Mouse (Mus musculus) urinary bladder, postnatal 36 days (tissue): ENCODE data around the gene Mpzl1.

Experiments
- DNase-seq, 2 experiments: peaks; one replicate each; pipeline ENCODE4 v3.0.0; 2022; ENCODE audit warnings: low spot score in 2 of 2, mixed read lengths in 1 of 2

Mpzl1 gene

DNA sequence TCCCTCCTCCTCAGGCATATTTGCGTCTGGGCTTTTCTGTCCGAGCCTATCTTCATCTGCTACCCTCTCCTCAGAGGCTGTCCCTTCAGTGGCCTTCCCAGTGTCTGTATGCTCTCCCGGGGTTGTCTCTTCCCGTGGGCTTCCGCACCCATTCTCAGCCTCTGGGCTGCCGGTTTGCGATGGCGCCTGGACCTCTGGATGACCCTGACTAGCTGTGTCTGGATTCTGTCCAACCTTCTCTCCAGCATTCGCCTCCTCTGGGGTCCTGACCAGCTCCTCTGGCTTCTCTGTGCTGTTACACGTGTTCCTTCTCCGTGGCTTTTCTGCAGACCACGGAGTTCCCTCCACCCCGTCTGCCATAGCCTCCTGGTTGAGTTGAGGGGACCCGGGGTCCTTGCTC, 21.1 kb upstream of the Mpzl1 start:
- no peak for DNase-seq

- DNase-seq: no peak
These were observed 20.7 kb upstream of the Mpzl1 start for GRCm38 (mm10) chr1:165655022-165655421.

DNA sequence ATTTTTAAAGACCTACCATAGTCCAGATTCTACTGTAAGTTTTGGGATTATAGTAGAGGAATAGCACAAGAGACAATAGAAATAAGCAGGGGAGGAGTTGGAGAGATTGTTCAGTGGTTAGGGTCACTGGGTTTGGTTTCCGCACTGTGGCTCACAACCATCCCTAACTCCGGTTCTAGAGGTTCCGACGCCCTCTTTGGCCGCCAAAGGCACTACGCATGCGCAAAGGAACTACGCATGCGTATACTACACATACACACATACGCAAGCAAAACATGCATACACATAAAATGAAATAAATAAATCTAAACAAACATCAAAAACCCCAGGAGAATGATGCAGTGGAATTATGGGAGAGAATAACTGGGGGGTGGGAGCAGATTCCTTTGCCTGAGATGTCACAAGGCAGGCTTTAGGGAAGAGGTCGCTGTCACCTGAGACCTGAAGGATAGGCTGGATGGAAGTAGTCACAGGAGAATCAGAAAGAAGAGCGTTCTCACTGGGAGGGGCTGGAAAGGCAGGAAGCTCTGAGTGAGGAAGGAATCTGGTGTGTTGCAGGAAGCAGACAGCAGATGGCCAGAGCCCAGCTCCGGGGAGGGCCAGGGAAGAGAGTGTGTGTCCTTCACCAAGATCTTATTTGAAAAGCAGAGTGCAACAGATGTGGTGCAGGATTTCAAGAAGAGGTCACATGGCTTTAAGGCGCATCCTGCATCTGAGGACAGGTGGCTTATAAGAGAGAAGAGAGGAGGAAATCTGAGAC, 19.0 kb upstream of the Mpzl1 start:
- no peak for DNase-seq

- no peak for DNase-seq
These were observed 18.2 kb upstream of the Mpzl1 start for GRCm38 (mm10) chr1:165652507-165652906.

GRCm38 (mm10) chr1:165651158-165651557, 16.8 kb upstream of the Mpzl1 start:
- DNase-seq: no peak

DNA sequence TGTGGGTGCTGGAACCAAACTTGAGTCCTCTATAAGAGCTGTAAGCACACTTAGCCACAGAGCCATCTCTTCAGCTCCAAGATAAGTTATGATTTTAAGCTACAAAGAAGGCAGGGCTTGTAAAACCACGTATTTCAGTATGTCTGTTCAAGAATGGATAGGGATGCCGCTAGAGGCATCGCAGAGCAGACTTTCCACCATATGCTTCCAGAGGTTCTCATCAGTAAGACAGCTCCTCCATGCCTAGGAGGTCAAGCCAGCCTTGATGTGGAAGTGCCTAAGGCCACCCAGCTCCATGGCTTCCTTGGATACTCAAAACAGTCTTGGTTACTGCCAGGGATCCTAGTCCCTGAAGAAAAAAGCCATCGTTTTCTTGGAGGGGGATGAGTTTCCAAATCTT, 10.8 kb upstream of the Mpzl1 start:
- DNase-seq: no peak

GRCm38 (mm10) chr1:165643735-165644134, 9.4 kb upstream of the Mpzl1 start:
- DNase-seq: no peak

DNA sequence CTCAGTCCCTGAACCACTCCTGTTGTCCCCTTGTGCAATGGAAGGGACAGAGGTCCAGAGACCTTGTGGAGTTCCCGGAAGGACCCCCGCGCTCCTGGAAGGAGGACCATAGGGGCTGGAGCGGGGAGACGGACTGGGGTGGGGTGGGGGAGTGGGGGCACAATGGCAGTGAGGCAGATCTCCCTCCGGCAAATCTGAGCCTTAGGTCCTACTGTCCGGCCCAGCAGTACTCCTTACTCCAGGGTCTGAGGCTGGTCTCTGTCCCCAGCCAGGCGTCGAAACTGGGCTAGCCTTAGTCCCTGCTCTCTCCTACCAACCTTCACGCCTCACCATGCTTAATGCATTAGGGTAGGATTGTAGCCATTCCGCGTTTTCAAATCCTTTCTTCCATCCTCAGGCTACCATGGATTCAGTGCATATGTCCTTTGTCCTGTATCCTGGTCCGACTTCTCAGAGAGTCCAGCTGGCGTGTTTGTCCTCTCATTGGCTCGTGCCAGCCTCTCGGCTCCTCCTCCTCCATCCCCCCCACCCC, 8.5 kb upstream of the Mpzl1 start:
- peak in 1 of 2 experiments; percentile 27 for DNase-seq

DNA sequence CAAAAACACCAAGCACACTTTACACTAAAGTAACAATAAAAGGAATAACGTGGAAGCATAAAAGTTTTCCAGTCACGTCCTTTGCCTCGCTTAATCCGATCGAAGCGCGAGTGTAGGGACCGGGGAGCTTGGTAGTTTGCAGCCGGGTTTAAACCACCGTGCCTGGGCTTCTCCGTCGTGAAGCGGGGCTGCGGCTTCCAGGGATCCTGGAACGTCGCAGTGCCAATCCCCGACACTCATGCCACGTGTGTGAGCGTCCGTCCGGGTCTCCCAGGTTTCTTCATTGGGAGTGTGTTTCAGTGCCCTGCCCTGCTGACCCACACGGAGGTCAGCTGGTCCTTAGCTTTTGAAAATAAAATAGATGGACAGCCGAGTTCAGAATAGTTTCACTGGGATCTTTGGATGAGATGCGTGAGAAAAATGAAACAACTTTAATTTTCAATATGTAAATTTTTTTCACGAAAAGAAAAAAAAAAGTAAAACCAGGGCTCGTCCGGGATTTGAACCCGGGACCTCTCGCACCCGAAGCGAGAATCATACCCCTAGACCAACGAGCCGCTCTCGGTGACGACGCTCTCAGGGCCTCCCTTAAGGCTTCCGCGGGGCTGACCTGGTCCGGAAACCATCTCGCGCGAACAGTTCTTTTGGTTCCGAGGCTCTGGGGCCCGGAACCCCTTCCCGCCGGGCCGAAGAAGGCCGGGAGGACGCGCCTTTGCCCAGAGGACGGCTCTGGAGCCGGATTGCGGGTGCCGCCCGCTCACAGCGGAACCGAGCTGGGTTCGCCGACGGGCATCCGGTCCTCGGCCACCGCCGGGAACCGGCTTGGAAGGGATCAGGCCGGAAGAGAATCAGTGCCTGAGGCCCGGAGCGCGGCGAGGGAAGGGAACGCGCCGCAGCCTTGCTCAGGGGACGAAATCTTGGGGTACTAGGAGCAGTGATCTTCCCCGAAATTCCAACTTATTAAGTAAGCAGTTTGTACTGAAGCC, 7.7 kb upstream of the Mpzl1 start:
- peak; percentile 90 to 93 for DNase-seq

DNA sequence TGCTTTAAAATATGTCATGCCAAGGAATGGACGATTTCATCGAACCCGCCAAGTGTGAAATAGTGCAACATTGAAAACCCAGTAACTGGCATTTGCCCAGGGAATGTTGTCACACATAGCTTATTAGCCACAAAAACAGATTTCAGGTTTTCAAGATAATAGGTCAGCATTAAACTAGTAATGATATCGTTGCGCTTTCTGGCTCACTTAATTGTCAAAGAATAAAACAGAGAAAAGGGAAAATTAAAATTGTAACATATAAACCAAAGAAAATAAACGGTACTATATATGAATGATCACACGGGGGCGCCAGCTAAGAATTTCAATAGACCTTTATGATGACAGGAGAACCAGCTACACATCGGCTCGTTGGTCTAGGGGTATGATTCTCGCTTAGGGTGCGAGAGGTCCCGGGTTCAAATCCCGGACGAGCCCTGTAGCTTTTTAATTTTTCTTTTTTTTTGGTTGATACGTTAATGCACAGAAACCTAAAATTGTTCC, 7.0 kb upstream of the Mpzl1 start:
- DNase-seq: peak; percentile 61 to 78

- no peak for DNase-seq
These were observed 2.0 kb upstream of the Mpzl1 start for GRCm38 (mm10) chr1:165636289-165636688.

GRCm38 (mm10) chr1:165635055-165635897, 938 bp upstream of the Mpzl1 start:
- no peak for DNase-seq

- DNase-seq: no peak
These were observed 993 bp downstream of the Mpzl1 start for GRCm38 (mm10) chr1:165633345-165633744.

GRCm38 (mm10) chr1:165631136-165631535, 3.2 kb downstream of the Mpzl1 start:
- DNase-seq: no peak

- DNase-seq: no peak
These were observed 4.4 kb downstream of the Mpzl1 start for GRCm38 (mm10) chr1:165629975-165630374.

- DNase-seq: no peak
These were observed 5.7 kb downstream of the Mpzl1 start for GRCm38 (mm10) chr1:165628603-165629002.

- DNase-seq: no peak
These were observed 8.4 kb downstream of the Mpzl1 start for GRCm38 (mm10) chr1:165625896-165626295.

DNA sequence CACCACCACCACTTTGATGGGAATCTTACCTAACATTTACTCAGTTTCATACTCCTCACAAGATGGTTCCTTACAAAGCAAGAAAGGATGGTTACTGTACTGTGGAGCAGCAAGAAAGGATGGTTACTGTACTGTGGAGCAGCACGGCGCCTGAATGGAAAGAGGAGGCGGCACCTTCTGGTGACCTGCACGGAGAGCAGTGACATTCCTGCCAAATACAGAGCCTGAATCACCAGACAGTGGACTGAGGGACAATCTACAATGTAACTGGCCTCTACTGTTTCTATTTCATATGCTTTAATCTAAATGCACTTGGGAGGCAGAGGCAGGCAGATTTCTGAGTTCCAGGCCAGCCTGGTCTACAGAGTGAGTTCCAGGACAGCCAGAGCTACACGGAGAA, 9.3 kb downstream of the Mpzl1 start:
- DNase-seq: no peak

DNA sequence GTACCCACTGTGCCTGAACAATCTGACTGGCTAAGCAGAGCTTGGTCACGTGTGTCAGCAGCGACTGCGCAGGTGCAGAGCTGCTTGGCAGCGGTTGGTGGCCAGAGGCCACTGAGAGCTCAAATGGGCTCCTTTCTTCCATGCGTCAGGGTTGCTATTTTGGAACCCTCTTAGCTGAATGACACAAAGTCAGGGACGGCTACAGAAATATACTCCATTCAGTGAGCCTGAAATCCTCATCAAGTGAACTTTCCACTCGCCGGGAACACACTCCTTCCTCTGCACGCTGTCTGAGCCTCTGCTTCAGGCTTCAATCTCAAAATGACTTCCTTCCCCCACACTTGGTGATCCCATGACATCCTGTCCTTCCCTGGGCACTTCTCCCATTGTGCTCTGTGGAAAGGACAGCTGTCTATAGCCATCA, 16.1 kb downstream of the Mpzl1 start:
- DNase-seq: no peak

DNA sequence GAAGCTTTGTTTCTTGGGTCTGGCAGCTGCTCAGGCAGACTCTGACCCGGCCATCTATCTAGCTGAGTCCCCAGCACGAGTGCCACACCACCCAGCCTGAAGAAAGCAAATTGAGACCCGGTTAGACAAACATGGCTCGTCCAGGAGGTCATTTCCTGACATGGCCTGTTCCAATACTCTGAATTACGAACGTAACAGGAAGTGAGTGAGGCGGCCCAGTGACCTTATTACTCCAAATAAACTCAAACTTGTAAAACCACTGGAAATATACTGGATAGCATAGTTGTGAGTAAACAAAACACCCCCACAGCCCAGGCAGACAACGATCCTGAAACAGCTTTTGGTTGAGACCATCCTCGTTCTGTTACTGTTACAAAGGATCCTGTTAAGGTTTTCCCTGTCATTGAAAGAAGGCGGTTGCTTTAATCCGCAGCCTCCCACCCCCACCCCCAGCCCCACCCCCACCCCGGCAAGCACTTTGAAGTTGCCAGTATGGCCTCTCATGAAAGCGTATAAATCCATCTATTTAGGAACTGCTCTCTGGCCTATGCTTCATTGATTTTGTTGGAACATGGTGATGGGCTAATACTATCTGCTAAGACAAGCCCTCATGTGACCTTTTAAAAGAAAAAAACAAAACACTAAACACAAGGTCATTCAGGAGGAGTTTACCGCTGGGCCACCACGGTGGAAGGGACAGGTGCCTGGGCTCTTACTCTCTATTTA, 17.0 kb downstream of the Mpzl1 start:
- DNase-seq: peak in 1 of 2 experiments; percentile 21

GRCm38 (mm10) chr1:165616652-165617051, 17.7 kb downstream of the Mpzl1 start:
- no peak for DNase-seq
